Mouse (Mus musculus) limb, embryonic 14.5 days (tissue): Measurements from ENCODE around the gene Ddx23. TPM values are rescaled to one million over a fixed set of nuclear protein-coding genes. Genes with fewer than 3 reads are reported as not detected.

ENCODE experiments used
- ATAC-seq: fragments of 200-750 bp; cut with Nextera tagmentation; 2 replicates; pipeline ENCODE4 v1.8.0; 2017; ENCODE audit warnings: low read depth, moderate number of reproducible peaks, moderate TSS enrichment; ENCODE audit not compliant: low FRiP score
- DNase-seq: peaks from one replicate; pipeline ENCODE4 v3.0.0-alpha.2; 2015; ENCODE audit warnings: low spot score
- H3K27ac ChIP-seq: fragments of 300-500 bp; sonication (generic); replicated peaks from 2 replicates; pipeline ENCODE4 v1.5.1; 2014; ENCODE audit warnings: low read depth, mild to moderate bottlenecking, low read length, moderate library complexity, mixed read lengths
- H3K27me3 ChIP-seq: fragments of 300-500 bp; sonication (generic); 2 replicates; pipeline ENCODE4 v1.6.1; 2014; ENCODE audit warnings: low read length, mixed read lengths; ENCODE audit not compliant: control insufficient read depth, insufficient read depth
- H3K36me3 ChIP-seq: fragments of 300-500 bp; sonication (generic); 2 replicates; pipeline ENCODE4 v1.6.1; 2014; ENCODE audit warnings: mild to moderate bottlenecking, low read length, moderate library complexity, mixed read lengths; ENCODE audit not compliant: control insufficient read depth, insufficient read depth
- H3K4me1 ChIP-seq: fragments of 300-500 bp; sonication (generic); 2 replicates; pipeline ENCODE4 v1.6.1; 2014; ENCODE audit warnings: antibody characterized with exemption, low read length, mixed read lengths; ENCODE audit not compliant: control insufficient read depth, insufficient read depth
- H3K4me2 ChIP-seq: fragments of 300-500 bp; sonication (generic); replicated peaks from 2 replicates; pipeline ENCODE4 v1.6.1; 2014; ENCODE audit warnings: low read depth, mild to moderate bottlenecking, low read length, moderate library complexity; ENCODE audit not compliant: severe bottlenecking
- H3K4me3 ChIP-seq: fragments of 300-500 bp; sonication (generic); replicated peaks from 2 replicates; pipeline ENCODE4 v1.5.1; 2014; ENCODE audit warnings: low read length
- H3K9ac ChIP-seq: fragments of 300-500 bp; sonication (generic); 2 replicates; pipeline ENCODE4 v1.6.1; 2014; ENCODE audit warnings: mild to moderate bottlenecking, low read depth, low read length, moderate library complexity; ENCODE audit not compliant: severe bottlenecking
- H3K9me3 ChIP-seq: fragments of 300-500 bp; sonication (generic); 2 replicates; pipeline ENCODE4 v1.6.1; 2016; ENCODE audit warnings: low read length; ENCODE audit not compliant: control insufficient read depth
- POLR2A ChIP-seq: fragments of 200-500 bp; IDR thresholded peaks from 2 replicates; pipeline ENCODE4 v1.8.0; 2012; ENCODE audit warnings: inconsistent platforms, mild to moderate bottlenecking, moderate library complexity, borderline replicate concordance; ENCODE audit not compliant: insufficient read depth, insufficient read length; ENCODE audit errors: extremely low read depth
- WGBS: fragments of 180-500 bp; shearing (Covaris S2); extraction: QIAGEN DNeasy Blood & Tissue Kit; methylation state at CpG from one replicate; pipeline ENCODE4 v1.1.7; 2014; 5-methylcytosine and 5-hydroxymethylcytosine counted together
- polyA plus RNA-seq, 2 experiments: library from polyadenylated mRNA; depleted of rRNA in 1 of 2; stranded (reverse) in 1 of 2; unstranded in 1 of 2; fragments of >200 nt; fragmentation: Nextera tagmentation in 1 of 2; extraction: Ambion mirVana in 1 of 2; gene quantifications; 2 replicates each; pipeline versions ENCODE4 v1.2.1 to v1.2.3; 2012 to 2014

The Ddx23 gene
- polyA plus RNA-seq, 2 experiments: 22.6 to 54.0 TPM

- peaks cover 23% of the 10 kb centered on the region for H3K4me1 ChIP-seq
- TF ChIP-seq POLR2A: no peak
- 37% methylated on average over 5 of the region's 5 CpGs for WGBS
- no peaks in the 10 kb centered on the region; the same call in none of the 2 replicates for H3K27me3 ChIP-seq
- DNase-seq (no peak), ATAC-seq (no peak)
- H3K9ac ChIP-seq: no peak overlapping the region
- H3K4me2 ChIP-seq: peak overlapping the region; percentile 99; the same call in 1 of the 2 replicates
- H3K9me3 ChIP-seq: no peaks in the 10 kb centered on the region
- 0 out of 2 replicates have a peak overlapping the region, but pooled peaks have one; percentile 8 for H3K4me3 ChIP-seq
- H3K27ac ChIP-seq: no peak overlapping the region
- H3K36me3 ChIP-seq: peaks cover 25% of the 10 kb centered on the region
These were observed 26.2 kb downstream of the Ddx23 start for GRCm38 (mm10) chr15:98636517-98636916.

GRCm38 (mm10) chr15:98635291-98635841 lies 27.3 kb downstream of the Ddx23 start:
- ATAC-seq: no peak
- no peaks in the 10 kb centered on the region; the same call in none of the 2 replicates for H3K27me3 ChIP-seq
- no peaks in the 10 kb centered on the region for H3K9me3 ChIP-seq

GRCm38 (mm10) chr15:98634541-98635081 lies 28.1 kb downstream of the Ddx23 start:
- 0 out of 2 replicates have a peak, but pooled peaks have one; percentile 50 for TF ChIP-seq POLR2A
- Histone ChIP-seq H3K4me2 (peak overlapping the region; percentile 99), H3K27me3 (no peaks in the 10 kb centered on the region; the same call in none of the 2 replicates), H3K9me3 (no peaks in the 10 kb centered on the region), H3K4me1 (peaks cover 31% of the 10 kb centered on the region), H3K4me3 (peak overlapping the region; percentile 84), H3K27ac (peak overlapping the region; percentile 58), H3K36me3 (0 out of 2 replicates have a peak, but pooled peaks cover 6% of the 10 kb centered on the region), H3K9ac (peak overlapping the region; percentile 77)
- ATAC-seq (peak; percentile 74), DNase-seq (peak; percentile 64)
- 4% methylated on average over 30 of the region's 65 CpGs for WGBS

More at GRCm38 (mm10) chr15:98635291-98635841, 27.3 kb downstream of the Ddx23 start:
- Histone ChIP-seq H3K4me3 (peak overlapping the region; percentile 84), H3K9ac (peak overlapping the region; percentile 77), H3K4me2 (peak overlapping the region; percentile 99), H3K4me1 (peaks cover 31% of the 10 kb centered on the region), H3K36me3 (peaks cover 13% of the 10 kb centered on the region), H3K27ac (no peak overlapping the region)
- 2% methylated on average over 21 of the region's 21 CpGs for WGBS
- no peak for TF ChIP-seq POLR2A
- DNase-seq: peak; percentile 29

GRCm38 (mm10) chr15:98633822-98634470 lies 28.7 kb downstream of the Ddx23 start:
- Histone ChIP-seq H3K27me3 (no peaks in the 10 kb centered on the region; the same call in none of the 2 replicates), H3K36me3 (0 out of 2 replicates have a peak, but pooled peaks cover 2% of the 10 kb centered on the region), H3K9ac (peak overlapping the region; percentile 77), H3K9me3 (no peaks in the 10 kb centered on the region), H3K27ac (peak overlapping the region; percentile 58; the same call in 1 of the 2 replicates), H3K4me1 (peaks cover 32% of the 10 kb centered on the region), H3K4me2 (peak overlapping the region; percentile 99), H3K4me3 (peak overlapping the region; percentile 84)
- WGBS: 1% methylated on average over 23 of the region's 25 CpGs
- no peak for DNase-seq
- no peak for TF ChIP-seq POLR2A
- no peak for ATAC-seq

- Histone ChIP-seq H3K9me3 (no peaks in the 10 kb centered on the region), H3K36me3 (0 out of 2 replicates have a peak, but pooled peaks cover 2% of the 10 kb centered on the region), H3K27me3 (peaks cover 4% of the 10 kb centered on the region), H3K27ac (no peak overlapping the region), H3K9ac (peak overlapping the region; percentile 6; the same call in 1 of the 2 replicates), H3K4me3 (peak overlapping the region; percentile 84), H3K4me1 (peaks cover 41% of the 10 kb centered on the region), H3K4me2 (peak overlapping the region; percentile 99)
- ATAC-seq: no peak
- no peak for DNase-seq
- TF ChIP-seq POLR2A: no peak
- 8% methylated on average over 4 of the region's 4 CpGs for whole genome bisulfite sequencing
These were observed 29.8 kb downstream of the Ddx23 start for GRCm38 (mm10) chr15:98632921-98633320.
